Mouse (Mus musculus): Measurements from ENCODE around the gene Emc7. TPM values are rescaled to one million over a fixed set of nuclear protein-coding genes. Genes with fewer than 3 reads are reported as not detected.
A peak's percentile ranks its signal among the peaks of the same experiment; 100 is the strongest.
"Not testable (repeated sequence)": the region's sequence is repeated elsewhere in the genome, so short reads cannot be mapped to it uniquely, and the experiment has no call there.

Emc7 gene
- polyA plus RNA-seq (2011; ENCODE audit: insufficient read length, low read depth, missing spikeins), result 21.8 and 23.0 TPM in 2 replicates

GRCm38 (mm10) chr2:112454862-112455564 is at the start of gene Emc7:
Gene Emc7 (plus strand): TSS chr2:112454997.
- no peaks in the 10 kb centered on the region for H3K4me1 ChIP-seq (ENCODE audit: control insufficient read depth, insufficient read depth, low read length)
- H3K27ac ChIP-seq (ENCODE audit: insufficient read depth, low read length), result peak within 1 kb of the TSS; percentile 62
- TF ChIP-seq CTCF (IDR thresholded peaks at IDR 0.05; ENCODE audit: borderline replicate concordance, insufficient read depth, low read length) (no peak), POLR2A (IDR thresholded peaks at IDR 0.05; ENCODE audit: low read depth, low read length) (peak; percentile 96)
- peak within 1 kb of the TSS; percentile 97 for H3K4me3 ChIP-seq (ENCODE audit: insufficient read depth, low read length)

DNA sequence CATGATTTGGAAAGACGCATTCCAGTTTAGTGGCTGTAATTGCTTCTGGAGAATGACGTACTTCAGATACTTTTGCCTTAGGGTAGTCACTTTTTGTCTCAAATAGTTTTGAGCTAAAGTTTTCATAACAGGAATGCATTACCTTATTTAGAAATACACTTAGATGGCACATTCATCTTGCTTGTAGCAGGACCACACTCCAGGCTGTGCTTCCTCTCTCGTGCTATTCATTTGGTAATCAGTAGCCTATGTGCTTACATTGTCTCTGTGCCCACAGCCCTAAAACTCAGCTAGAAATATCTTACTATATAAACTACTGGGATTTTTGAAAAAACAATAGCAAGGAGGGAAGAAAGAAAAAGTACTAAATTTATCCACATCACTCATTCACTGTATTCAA is 47.8 kb upstream of the Emc7 start:
- H3K4me3 ChIP-seq (ENCODE audit: insufficient read depth, low read length), result no peak overlapping the region
- 0 out of 2 replicates have a peak overlapping the region, but pooled peaks have one; percentile 14 for H3K27ac ChIP-seq (ENCODE audit: insufficient read depth, low read length)
- TF ChIP-seq POLR2A (IDR thresholded peaks at IDR 0.05; ENCODE audit: low read depth, low read length) (no peak), CTCF (IDR thresholded peaks at IDR 0.05; ENCODE audit: borderline replicate concordance, insufficient read depth, low read length) (no peak)

GRCm38 (mm10) chr2:112425308-112425707 is 29.5 kb upstream of the Emc7 start:
- Histone ChIP-seq H3K4me3 (ENCODE audit: insufficient read depth, low read length) (no peak overlapping the region), H3K27ac (ENCODE audit: insufficient read depth, low read length) (no peak overlapping the region), H3K4me1 (ENCODE audit: control insufficient read depth, insufficient read depth, low read length) (no peaks in the 10 kb centered on the region)
- TF ChIP-seq CTCF (IDR thresholded peaks at IDR 0.05; ENCODE audit: borderline replicate concordance, insufficient read depth, low read length) (no peak), POLR2A (IDR thresholded peaks at IDR 0.05; ENCODE audit: low read depth, low read length) (no peak)

More for the DNA sequence above, 47.8 kb upstream of the Emc7 start:
- no peaks in the 10 kb centered on the region; the same call in 1 of the 2 replicates for H3K4me1 ChIP-seq (ENCODE audit: control insufficient read depth, insufficient read depth, low read length)

GRCm38 (mm10) chr2:112428534-112428933 is 26.3 kb upstream of the Emc7 start:
- not testable (repeated sequence) for H3K4me3 ChIP-seq (ENCODE audit: insufficient read depth, low read length); H3K4me1 ChIP-seq (ENCODE audit: control insufficient read depth, insufficient read depth, low read length); H3K27ac ChIP-seq (ENCODE audit: insufficient read depth, low read length)

DNA sequence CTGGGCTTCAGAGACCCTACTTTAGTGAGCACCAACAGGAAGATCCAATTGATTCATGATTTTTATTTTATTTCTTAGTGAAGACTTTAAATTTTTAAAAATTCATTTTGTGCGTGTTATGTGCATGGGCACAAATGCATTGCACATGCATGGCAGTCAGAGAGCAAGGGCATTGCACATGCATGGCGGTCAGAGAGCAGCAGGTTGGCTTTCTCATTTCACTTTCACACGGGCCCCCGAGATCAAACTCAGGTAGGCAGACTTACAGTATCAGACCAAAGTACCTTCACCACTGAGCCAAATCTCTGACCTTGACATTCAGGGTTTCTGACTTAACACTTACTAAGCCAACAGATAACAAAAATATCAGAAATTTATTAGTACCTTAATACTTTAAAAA is 25.1 kb upstream of the Emc7 start:
- no peak overlapping the region for H3K27ac ChIP-seq (ENCODE audit: insufficient read depth, low read length)

GRCm38 (mm10) chr2:112430403-112430802 is 24.4 kb upstream of the Emc7 start:
- no peak for TF ChIP-seq CTCF (IDR thresholded peaks at IDR 0.05; ENCODE audit: borderline replicate concordance, insufficient read depth, low read length)
- TF ChIP-seq POLR2A (IDR thresholded peaks at IDR 0.05; ENCODE audit: low read depth, low read length), result no peak
- Histone ChIP-seq H3K4me3 (ENCODE audit: insufficient read depth, low read length) (no peak overlapping the region), H3K4me1 (ENCODE audit: control insufficient read depth, insufficient read depth, low read length) (no peaks in the 10 kb centered on the region), H3K27ac (ENCODE audit: insufficient read depth, low read length) (no peak overlapping the region)

More for the DNA sequence above, 25.1 kb upstream of the Emc7 start:
- TF ChIP-seq POLR2A (IDR thresholded peaks at IDR 0.05; ENCODE audit: low read depth, low read length) (no peak), CTCF (IDR thresholded peaks at IDR 0.05; ENCODE audit: borderline replicate concordance, insufficient read depth, low read length) (no peak)
- Histone ChIP-seq H3K4me3 (ENCODE audit: insufficient read depth, low read length) (no peak overlapping the region), H3K4me1 (ENCODE audit: control insufficient read depth, insufficient read depth, low read length) (no peaks in the 10 kb centered on the region)

DNA sequence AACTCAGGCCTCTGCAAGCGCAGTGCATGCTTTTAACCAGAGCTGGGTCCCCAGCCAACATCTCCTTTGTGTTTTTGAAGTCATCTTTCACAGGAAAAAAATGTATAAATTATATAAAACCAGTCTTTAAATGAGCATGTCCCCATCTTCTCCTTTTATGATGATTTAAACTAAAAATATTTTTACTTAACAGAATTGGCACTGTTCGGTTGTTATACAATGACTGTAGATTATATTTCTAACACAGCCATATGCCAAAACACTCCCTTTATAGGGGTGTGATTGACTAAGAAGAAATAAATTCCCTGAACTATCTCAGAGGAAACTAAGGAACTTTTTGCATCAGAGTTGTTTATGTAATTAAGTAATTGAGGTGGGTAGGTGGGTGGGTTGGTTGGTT is 22.3 kb upstream of the Emc7 start:
- H3K4me1 ChIP-seq (ENCODE audit: control insufficient read depth, insufficient read depth, low read length), result no peaks in the 10 kb centered on the region
- no peak overlapping the region for H3K4me3 ChIP-seq (ENCODE audit: insufficient read depth, low read length)
- no peak overlapping the region for H3K27ac ChIP-seq (ENCODE audit: insufficient read depth, low read length)
- no peak for TF ChIP-seq POLR2A (IDR thresholded peaks at IDR 0.05; ENCODE audit: low read depth, low read length)
- no peak for TF ChIP-seq CTCF (IDR thresholded peaks at IDR 0.05; ENCODE audit: borderline replicate concordance, insufficient read depth, low read length)

- H3K4me1 ChIP-seq (ENCODE audit: control insufficient read depth, insufficient read depth, low read length), result no peaks in the 10 kb centered on the region
- no peak overlapping the region for H3K4me3 ChIP-seq (ENCODE audit: insufficient read depth, low read length)
- no peak for TF ChIP-seq CTCF (IDR thresholded peaks at IDR 0.05; ENCODE audit: borderline replicate concordance, insufficient read depth, low read length)
- no peak for TF ChIP-seq POLR2A (IDR thresholded peaks at IDR 0.05; ENCODE audit: low read depth, low read length)
- peak overlapping the region; percentile 68; the same call in 1 of the 2 replicates for H3K27ac ChIP-seq (ENCODE audit: insufficient read depth, low read length)
Measured at GRCm38 (mm10) chr2:112433359-112433758, 21.4 kb upstream of the Emc7 start.

DNA sequence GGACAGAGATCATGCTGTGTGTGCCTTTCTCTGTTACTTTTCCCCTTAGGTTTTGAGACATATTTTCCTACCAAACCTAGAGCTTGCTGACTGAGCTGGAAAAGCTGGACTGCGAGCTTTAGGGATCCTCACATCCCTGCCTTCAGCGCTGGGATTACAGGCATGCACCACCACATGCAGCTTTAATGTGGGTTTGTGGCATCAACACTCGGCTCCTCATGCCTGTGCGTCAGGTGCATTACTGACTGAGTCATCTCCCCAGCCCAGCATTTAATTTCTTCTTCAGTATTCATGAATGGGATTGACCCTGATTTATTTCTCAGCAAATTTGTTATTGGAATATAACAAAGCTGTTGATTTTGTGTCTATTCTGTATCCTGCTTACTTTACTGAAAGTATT is 18.5 kb upstream of the Emc7 start:
- Histone ChIP-seq H3K27ac (ENCODE audit: insufficient read depth, low read length) (no peak overlapping the region), H3K4me3 (ENCODE audit: insufficient read depth, low read length) (no peak overlapping the region), H3K4me1 (ENCODE audit: control insufficient read depth, insufficient read depth, low read length) (no peaks in the 10 kb centered on the region)
- TF ChIP-seq POLR2A (IDR thresholded peaks at IDR 0.05; ENCODE audit: low read depth, low read length) (no peak), CTCF (IDR thresholded peaks at IDR 0.05; ENCODE audit: borderline replicate concordance, insufficient read depth, low read length) (no peak)

- no peak for TF ChIP-seq POLR2A (IDR thresholded peaks at IDR 0.05; ENCODE audit: low read depth, low read length)
- no peak for TF ChIP-seq CTCF (IDR thresholded peaks at IDR 0.05; ENCODE audit: borderline replicate concordance, insufficient read depth, low read length)
- Histone ChIP-seq H3K4me1 (ENCODE audit: control insufficient read depth, insufficient read depth, low read length) (no peaks in the 10 kb centered on the region), H3K4me3 (ENCODE audit: insufficient read depth, low read length) (no peak overlapping the region), H3K27ac (ENCODE audit: insufficient read depth, low read length) (no peak overlapping the region)
Measured at GRCm38 (mm10) chr2:112437589-112437988, 17.2 kb upstream of the Emc7 start.

Data from embryonic fibroblast, embryonic 13.5 days (primary cell).